Mouse (Mus musculus) embryonic facial prominence, embryonic 11.5 days (tissue): ENCODE results near the gene Tas2r119. TPM values are rescaled to one million over a fixed set of nuclear protein-coding genes. Genes with fewer than 3 reads are reported as not detected.
"Not testable (repeated sequence)": the region's sequence is repeated elsewhere in the genome, so short reads cannot be mapped to it uniquely, and the experiment has no call there.

Experiments
- ATAC-seq: fragments of 200-750 bp; cut with Nextera tagmentation; replicated peaks from 2 replicates; pipeline ENCODE4 v1.8.0; 2017; ENCODE audit warnings: low read depth; ENCODE audit not compliant: insufficient number of reproducible peaks, low FRiP score, low TSS enrichment
- DNase-seq: peaks from one replicate; pipeline ENCODE4 v3.0.0-alpha.2; 2015; ENCODE audit warnings: low spot score
- H3K27ac ChIP-seq: fragments of 300-500 bp; sonication (generic); replicated peaks from 2 replicates; pipeline ENCODE4 v1.5.1; 2014; ENCODE audit warnings: mild to moderate bottlenecking, low read depth, low read length, control low read depth
- H3K27me3 ChIP-seq: fragments of 300-500 bp; sonication (generic); 2 replicates; pipeline ENCODE4 v1.6.1; 2014; ENCODE audit warnings: mild to moderate bottlenecking, low read length, moderate library complexity, mixed read lengths; ENCODE audit not compliant: control insufficient read depth, insufficient read depth
- H3K36me3 ChIP-seq: fragments of 300-500 bp; sonication (generic); replicated peaks from 2 replicates; pipeline ENCODE4 v1.6.1; 2014; ENCODE audit warnings: low read depth, mild to moderate bottlenecking, low read length, moderate library complexity, mixed read lengths; ENCODE audit not compliant: control insufficient read depth, insufficient read depth
- H3K4me1 ChIP-seq: fragments of 300-500 bp; sonication (generic); 2 replicates; pipeline ENCODE4 v1.6.1; 2014; ENCODE audit warnings: low read length, mixed read lengths; ENCODE audit not compliant: control insufficient read depth, insufficient read depth
- H3K4me2 ChIP-seq: fragments of 300-500 bp; sonication (generic); 2 replicates; pipeline ENCODE4 v1.6.1; 2014; ENCODE audit warnings: low read depth, mild to moderate bottlenecking, control low read depth, low read length, moderate library complexity
- H3K4me3 ChIP-seq: fragments of 300-500 bp; sonication (generic); 2 replicates; pipeline ENCODE4 v1.5.1; 2014; ENCODE audit warnings: low read depth, low read length, control low read depth
- H3K9ac ChIP-seq: fragments of 300-500 bp; sonication (generic); replicated peaks from 2 replicates; pipeline ENCODE4 v1.6.1; 2014; ENCODE audit warnings: mild to moderate bottlenecking, control low read depth, low read length
- H3K9me3 ChIP-seq: fragments of 300-500 bp; sonication (generic); replicated peaks from 2 replicates; pipeline ENCODE4 v1.6.1; 2016; ENCODE audit warnings: mild to moderate bottlenecking, low read length, inconsistent platforms, mixed read lengths; ENCODE audit not compliant: control insufficient read depth
- WGBS: fragments of 180-500 bp; shearing (Covaris S2); extraction: QIAGEN DNeasy Blood & Tissue Kit; methylation state at CpG from one replicate; pipeline ENCODE4 v1.1.7; 2014; 5-methylcytosine and 5-hydroxymethylcytosine counted together
- polyA plus RNA-seq: library from polyadenylated mRNA; unstranded; fragments of >200 nt; fragmentation: Nextera tagmentation; extraction: Ambion mirVana; gene quantifications from 2 replicates; pipeline ENCODE4 v1.2.1, GENCODE M21; 2014

Gene Tas2r119
- polyA plus RNA-seq, 1 experiment from 2014 or later = not detected

DNA sequence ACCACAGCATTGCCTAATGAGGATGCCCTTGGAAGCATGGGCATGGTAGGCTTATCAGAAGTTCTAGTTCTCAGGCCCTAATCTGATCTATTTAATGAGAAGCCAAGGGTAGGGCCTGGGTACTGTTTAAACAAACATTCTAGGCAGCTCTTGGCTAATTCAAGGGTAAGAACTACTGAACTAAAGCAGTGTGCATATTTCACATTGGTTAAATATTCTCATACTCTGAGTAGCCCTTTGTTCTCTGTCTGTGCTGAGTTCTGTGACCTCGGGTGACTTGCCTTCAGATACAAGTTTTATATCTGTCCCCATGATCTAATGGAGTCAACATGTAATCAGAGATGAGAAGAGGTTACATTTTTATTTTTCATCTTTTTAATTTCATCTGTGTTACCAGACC, 15.9 kb downstream of the Tas2r119 start:
- Histone ChIP-seq H3K4me2 (no peak overlapping the region), H3K36me3 (no peaks in the 10 kb centered on the region), H3K4me1 (no peaks in the 10 kb centered on the region), H3K9ac (no peak overlapping the region), H3K9me3 (no peaks in the 10 kb centered on the region), H3K4me3 (no peak overlapping the region), H3K27me3 (no peaks in the 10 kb centered on the region), H3K27ac (no peak overlapping the region)
- WGBS = 70% methylated on average over 1 of the region's 1 CpGs
- DNase-seq (no peak), ATAC-seq (no peak)

DNA sequence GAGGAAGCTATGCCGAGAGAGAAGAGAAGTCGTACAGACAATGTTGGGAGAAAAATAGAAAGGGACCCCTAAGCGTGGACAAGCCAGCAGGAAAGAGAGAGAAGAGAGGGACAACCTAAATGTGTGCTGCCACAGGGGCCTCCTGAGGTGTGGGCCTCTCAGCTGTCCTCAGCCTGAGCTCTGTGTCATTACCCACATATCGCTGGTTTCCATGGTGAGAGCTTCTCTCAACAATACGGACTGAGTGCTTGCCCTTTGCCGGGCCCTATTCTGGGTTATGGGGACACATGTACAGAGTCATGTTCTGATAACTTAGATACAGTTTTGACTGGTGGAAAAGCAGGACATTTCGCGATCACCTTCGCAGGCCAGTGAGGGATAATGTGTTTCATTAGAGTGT, 21.0 kb downstream of the Tas2r119 start:
- Histone ChIP-seq H3K36me3 (no peaks in the 10 kb centered on the region), H3K27me3 (no peaks in the 10 kb centered on the region), H3K27ac (no peak overlapping the region), H3K4me1 (no peaks in the 10 kb centered on the region), H3K4me2 (no peak overlapping the region), H3K9ac (no peak overlapping the region), H3K9me3 (no peaks in the 10 kb centered on the region), H3K4me3 (no peak overlapping the region)
- ATAC-seq (no peak), DNase-seq (no peak)
- 78% methylated on average over 9 of the region's 9 CpGs for WGBS

DNA sequence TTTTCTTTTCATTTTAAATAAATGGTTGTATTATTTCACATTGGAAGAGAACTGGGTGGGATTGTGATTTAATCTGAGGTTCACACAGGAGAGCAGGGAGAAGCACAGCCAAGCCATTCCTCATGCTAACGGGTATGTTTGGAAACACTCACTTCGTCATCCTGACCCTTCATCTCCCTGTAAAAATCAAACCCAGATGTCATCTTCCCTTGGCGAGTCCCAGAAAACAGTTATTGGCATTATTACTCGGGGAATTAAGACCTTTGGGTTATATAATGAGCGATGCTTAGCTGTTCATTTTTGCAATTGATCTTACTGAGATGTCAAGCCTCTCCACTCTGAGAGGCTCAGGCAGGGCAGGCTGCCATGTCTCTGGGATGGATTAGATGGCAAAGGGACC, 21.5 kb downstream of the Tas2r119 start:
- ATAC-seq (no peak), DNase-seq (peak; percentile 44)
- H3K4me1 ChIP-seq = no peaks in the 10 kb centered on the region
- H3K4me3 ChIP-seq = no peak overlapping the region
- H3K36me3 ChIP-seq = no peaks in the 10 kb centered on the region
- no peaks in the 10 kb centered on the region for H3K9me3 ChIP-seq
- 36% methylated on average over 5 of the region's 5 CpGs for WGBS
- H3K27ac ChIP-seq = no peak overlapping the region
- H3K27me3 ChIP-seq = no peaks in the 10 kb centered on the region
- H3K9ac ChIP-seq = no peak overlapping the region
- no peak overlapping the region for H3K4me2 ChIP-seq

DNA sequence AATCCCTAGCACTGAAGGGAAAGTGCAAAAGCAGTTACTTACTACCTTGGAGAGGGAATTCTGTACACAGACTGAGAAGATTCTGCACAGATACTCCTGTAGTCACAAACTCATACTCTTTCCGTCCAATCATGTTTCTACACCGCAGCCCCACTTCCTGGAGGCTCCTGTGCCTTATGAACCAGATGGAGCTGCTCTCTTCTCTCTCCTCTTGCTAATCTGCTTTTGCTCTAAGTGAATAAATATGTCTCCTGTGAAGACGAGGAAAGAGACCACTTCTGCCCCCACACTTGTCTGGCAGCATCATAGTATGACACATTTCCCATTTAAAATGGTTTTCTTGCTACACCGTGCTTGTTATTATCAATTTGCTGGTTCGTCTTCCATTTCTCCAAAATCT, 26.2 kb downstream of the Tas2r119 start:
- Histone ChIP-seq H3K27ac (no peak overlapping the region), H3K4me3 (no peak overlapping the region), H3K4me2 (no peak overlapping the region)

DNA sequence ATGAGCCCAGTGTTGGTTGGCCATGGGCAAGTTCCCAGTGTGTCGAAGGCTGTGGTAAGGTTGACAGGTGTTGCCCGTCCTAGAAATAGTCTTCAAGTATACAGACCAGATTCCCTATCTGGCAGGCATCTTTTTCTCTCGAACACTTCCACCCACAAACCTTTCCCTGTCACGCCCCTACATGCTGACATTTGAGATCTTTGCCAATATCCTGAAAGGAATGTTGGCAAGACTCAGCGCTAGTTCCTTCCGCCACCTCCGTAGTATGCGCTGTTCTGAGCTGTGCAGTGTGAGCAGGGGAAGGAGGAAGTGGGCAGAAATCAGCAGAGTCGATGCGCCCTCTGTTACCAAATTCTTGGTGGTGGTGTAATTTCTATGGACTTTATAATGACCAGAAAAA, 27.8 kb downstream of the Tas2r119 start:
- Histone ChIP-seq H3K4me2 (no peak overlapping the region), H3K36me3 (no peaks in the 10 kb centered on the region), H3K9ac (no peak overlapping the region), H3K27me3 (no peaks in the 10 kb centered on the region), H3K9me3 (no peaks in the 10 kb centered on the region), H3K27ac (no peak overlapping the region), H3K4me1 (no peaks in the 10 kb centered on the region), H3K4me3 (no peak overlapping the region)
- 90% methylated on average over 10 of the region's 10 CpGs for whole genome bisulfite sequencing
- DNase-seq (no peak), ATAC-seq (no peak)

More for the DNA sequence above, 26.2 kb downstream of the Tas2r119 start:
- no peak overlapping the region for H3K9ac ChIP-seq
- 80% methylated on average over 5 of the region's 5 CpGs for WGBS
- H3K4me1 ChIP-seq = no peaks in the 10 kb centered on the region
- ATAC-seq = no peak
- DNase-seq = no peak
- H3K9me3 ChIP-seq = no peaks in the 10 kb centered on the region
- H3K27me3 ChIP-seq = no peaks in the 10 kb centered on the region
- H3K36me3 ChIP-seq = no peaks in the 10 kb centered on the region

DNA sequence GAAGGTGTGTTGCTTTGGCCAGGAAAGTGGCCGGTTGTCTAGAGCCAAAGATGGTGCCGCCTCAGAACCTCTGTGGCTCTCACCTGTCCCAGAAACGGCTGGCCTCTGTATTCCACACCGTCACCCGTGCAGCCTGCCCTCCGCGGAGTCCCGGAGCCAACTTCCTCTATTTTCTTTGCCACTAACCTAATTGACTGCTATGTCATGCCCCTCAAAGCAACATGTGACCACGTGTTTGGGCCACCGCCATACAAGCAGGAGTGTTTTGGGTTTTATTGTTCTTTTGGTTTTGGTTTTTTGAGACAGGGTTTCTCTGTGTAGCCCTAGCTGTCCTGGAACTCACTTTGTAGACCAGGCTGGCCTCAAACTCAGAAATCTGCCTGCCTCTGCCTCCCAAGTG, 37.6 kb downstream of the Tas2r119 start:
- H3K27ac ChIP-seq, H3K36me3 ChIP-seq, H3K4me2 ChIP-seq, ATAC-seq, H3K9ac ChIP-seq, DNase-seq, H3K27me3 ChIP-seq, H3K9me3 ChIP-seq, H3K4me1 ChIP-seq, H3K4me3 ChIP-seq: not testable (repeated sequence)
- 93% methylated on average over 10 of the region's 10 CpGs for WGBS

DNA sequence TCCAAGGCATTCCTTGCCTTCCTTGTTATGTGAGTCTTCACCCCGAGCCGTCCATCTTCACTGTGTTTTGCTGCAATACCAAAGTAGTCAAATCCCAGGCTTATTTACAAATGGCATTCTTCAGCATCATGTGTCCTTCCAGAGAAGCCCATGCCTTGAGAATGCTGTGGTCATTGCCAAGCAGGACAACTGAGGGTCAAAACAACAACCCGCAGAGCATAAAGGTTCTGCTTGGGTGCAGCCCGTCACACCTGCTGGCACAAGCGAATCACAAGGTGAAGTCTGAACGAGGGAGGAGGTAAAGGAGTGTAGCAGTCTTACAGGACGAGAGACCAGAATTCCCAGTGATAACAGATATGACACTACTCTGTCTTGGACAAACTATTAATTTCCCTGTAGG, 45.9 kb downstream of the Tas2r119 start:
- Histone ChIP-seq H3K27ac (no peak overlapping the region), H3K4me1 (no peaks in the 10 kb centered on the region), H3K36me3 (no peaks in the 10 kb centered on the region), H3K27me3 (no peaks in the 10 kb centered on the region), H3K4me3 (no peak overlapping the region), H3K9me3 (no peaks in the 10 kb centered on the region), H3K9ac (no peak overlapping the region), H3K4me2 (no peak overlapping the region)
- WGBS = 82% methylated on average over 7 of the region's 7 CpGs
- no peak for ATAC-seq
- no peak for DNase-seq

DNA sequence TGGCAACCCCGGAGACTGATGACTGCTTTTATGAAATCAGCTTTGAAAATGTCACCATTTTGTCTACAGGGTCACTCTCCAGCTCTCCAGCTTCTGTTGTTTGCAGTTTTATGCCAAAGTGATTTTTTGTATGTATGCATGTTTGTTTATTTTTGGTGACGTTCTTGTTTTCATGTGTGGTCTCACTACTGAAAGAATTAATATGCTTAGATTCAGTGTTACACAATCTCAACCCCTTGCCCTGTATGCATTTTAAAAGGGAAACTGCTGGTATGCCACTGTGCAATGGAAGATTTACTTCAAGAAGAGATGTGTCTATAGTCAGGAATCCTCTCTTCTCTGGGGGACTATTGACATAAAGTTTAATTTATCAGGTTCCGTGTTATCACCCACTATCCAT, 48.3 kb downstream of the Tas2r119 start:
- no peak for ATAC-seq
- Histone ChIP-seq H3K4me2 (no peak overlapping the region), H3K36me3 (no peaks in the 10 kb centered on the region), H3K9me3 (no peaks in the 10 kb centered on the region), H3K27me3 (no peaks in the 10 kb centered on the region), H3K4me3 (no peak overlapping the region), H3K27ac (no peak overlapping the region), H3K9ac (no peak overlapping the region), H3K4me1 (no peaks in the 10 kb centered on the region)
- 89% methylated on average over 3 of the region's 3 CpGs for WGBS
- no peak for DNase-seq
